Comparison of ENCODE assay signal across 8 mouse cellular contexts in the genomic region with DNA sequence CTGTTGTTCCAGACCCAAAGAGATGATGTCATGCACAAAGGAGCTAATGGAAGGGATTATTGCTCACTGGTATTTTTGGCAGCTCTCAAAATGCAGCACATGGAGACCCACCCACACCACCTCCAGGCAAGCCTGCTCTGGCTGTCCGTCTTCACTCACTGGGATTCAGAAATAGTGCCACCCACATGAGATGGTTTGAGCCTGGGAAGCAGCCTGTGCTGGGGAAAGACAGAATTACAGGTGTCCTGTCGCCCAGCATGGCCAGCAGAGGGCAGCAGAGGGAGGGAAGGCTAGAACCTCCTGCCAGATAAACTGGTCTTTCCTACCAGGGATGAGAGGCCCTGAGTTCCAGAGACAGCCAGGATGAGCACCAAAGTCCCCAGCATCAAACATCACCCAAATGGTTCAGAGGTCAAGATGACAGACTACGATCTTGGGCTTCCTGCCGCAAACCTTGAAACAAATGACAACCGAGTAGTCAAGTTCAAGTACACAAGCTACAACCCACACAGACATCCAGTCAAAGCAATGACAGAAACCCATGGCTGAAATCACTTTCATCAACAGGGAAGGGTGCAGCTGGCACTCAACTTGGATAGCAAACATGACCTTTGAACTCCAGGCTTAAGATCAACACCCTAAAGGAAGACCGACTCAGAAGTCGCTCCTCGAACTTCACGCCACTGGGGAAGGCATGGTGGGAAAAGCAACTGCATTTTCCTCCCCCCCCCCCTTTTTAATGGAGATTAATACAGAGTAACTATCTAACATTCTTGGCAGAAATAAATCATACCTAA. TPM values are rescaled to one million over a fixed set of nuclear protein-coding genes. Genes with fewer than 3 reads are reported as not detected.
DNase-seq lines count a peak whose midpoint lies in the region; ATAC-seq and TF ChIP-seq lines count a peak whose summit lies in the region.

No protein-coding gene starts in this region.

- TF ChIP-seq CTCF in kidney, adult 2 months (conservative IDR thresholded peaks at IDR 0.05; ENCODE audit: insufficient read depth, insufficient read length, low read depth, low read length) = peak; percentile 89

- peak; percentile 77 for DNase-seq in midbrain, embryonic 10.5 days (ENCODE audit: low spot score)
- DNase-seq in cerebellum, adult 9-10 months = peak; percentile 89
- peak; percentile 82 to 85 for DNase-seq in frontal cortex, postnatal 14 days (ENCODE audit: low spot score in 2 of 2)
- peak; percentile 71 for DNase-seq in kidney, adult 2 months
- peak; percentile 89 for DNase-seq in limb, embryonic 11.5 days (ENCODE audit: low spot score)
- peak; percentile 92 for DNase-seq in telencephalon, adult 2 months (ENCODE audit: low read depth, low spot score)

- H3K27me3 ChIP-seq in midbrain, embryonic 10.5 days (ENCODE audit: low read depth, poor library complexity, severe bottlenecking) = no peaks in the 10 kb centered on the region
- H3K27me3 ChIP-seq in midbrain, embryonic 15.5 days (replicated peaks) = no peaks in the 10 kb centered on the region
- no peaks in the 10 kb centered on the region for H3K27me3 ChIP-seq in kidney, adult 2 months (replicated peaks; ENCODE audit: control insufficient read depth, insufficient read depth, low read length)
- no peaks in the 10 kb centered on the region for H3K27me3 ChIP-seq in limb, embryonic 11.5 days (ENCODE audit: control insufficient read depth, insufficient read depth, low read length)
- H3K27me3 ChIP-seq in neural tube, embryonic 14.5 days (ENCODE audit: control insufficient read depth, insufficient read depth, low read length) = no peaks in the 10 kb centered on the region

- H3K4me3 ChIP-seq in midbrain, embryonic 10.5 days = no peak overlapping the region
- no peak overlapping the region for H3K4me3 ChIP-seq in midbrain, embryonic 15.5 days
- H3K4me3 ChIP-seq in kidney, adult 2 months (ENCODE audit: insufficient read depth, low read depth, low read length) = no peak overlapping the region
- H3K4me3 ChIP-seq in limb, embryonic 11.5 days (ENCODE audit: low read depth, low read length) = no peak overlapping the region
- no peak overlapping the region for H3K4me3 ChIP-seq in neural tube, embryonic 14.5 days (ENCODE audit: low read depth, low read length)

- H3K4me2 ChIP-seq in midbrain, embryonic 15.5 days = no peak overlapping the region
- H3K4me2 ChIP-seq in limb, embryonic 11.5 days (ENCODE audit: low read depth, severe bottlenecking) = no peak overlapping the region
- H3K4me2 ChIP-seq in neural tube, embryonic 14.5 days (ENCODE audit: low read depth, low read length) = no peak overlapping the region

- H3K9me3 ChIP-seq in midbrain, embryonic 10.5 days (replicated peaks) = no peaks in the 10 kb centered on the region
- no peaks in the 10 kb centered on the region for H3K9me3 ChIP-seq in midbrain, embryonic 15.5 days
- no peaks in the 10 kb centered on the region for H3K9me3 ChIP-seq in limb, embryonic 11.5 days (ENCODE audit: control insufficient read depth, low read length)
- H3K9me3 ChIP-seq in neural tube, embryonic 14.5 days (ENCODE audit: control insufficient read depth, low read length) = no peaks in the 10 kb centered on the region

- no peaks in the 10 kb centered on the region for H3K4me1 ChIP-seq in midbrain, embryonic 10.5 days
- H3K4me1 ChIP-seq in midbrain, embryonic 15.5 days = no peaks in the 10 kb centered on the region
- H3K4me1 ChIP-seq in kidney, adult 2 months (ENCODE audit: control insufficient read depth, insufficient read depth, low read length) = no peaks in the 10 kb centered on the region
- no peaks in the 10 kb centered on the region for H3K4me1 ChIP-seq in limb, embryonic 11.5 days (ENCODE audit: control insufficient read depth, insufficient read depth, low read length)
- no peaks in the 10 kb centered on the region for H3K4me1 ChIP-seq in neural tube, embryonic 14.5 days (ENCODE audit: control insufficient read depth, insufficient read depth, low read length)

- H3K9ac ChIP-seq in midbrain, embryonic 15.5 days = no peak overlapping the region
- H3K9ac ChIP-seq in limb, embryonic 11.5 days (ENCODE audit: low read length) = no peak overlapping the region
- no peak overlapping the region for H3K9ac ChIP-seq in neural tube, embryonic 14.5 days (replicated peaks; ENCODE audit: low read depth, low read length)

- no peak for ATAC-seq in midbrain, embryonic 15.5 days (replicated peaks)
- no peak; the same call in 1 of the 2 replicates for ATAC-seq in limb, embryonic 11.5 days (ENCODE audit: insufficient number of reproducible peaks, low FRiP score, low TSS enrichment, low read depth)
- peak; percentile 24; the same call in 1 of the 2 replicates for ATAC-seq in neural tube, embryonic 14.5 days (ENCODE audit: low read depth)

- no peak overlapping the region for H3K27ac ChIP-seq in midbrain, embryonic 10.5 days (replicated peaks)
- H3K27ac ChIP-seq in midbrain, embryonic 15.5 days = no peak overlapping the region
- no peak overlapping the region for H3K27ac ChIP-seq in kidney, adult 2 months (ENCODE audit: insufficient read depth, low read depth, low read length)
- no peak overlapping the region for H3K27ac ChIP-seq in limb, embryonic 11.5 days (replicated peaks; ENCODE audit: low read depth, low read length)
- H3K27ac ChIP-seq in neural tube, embryonic 14.5 days (ENCODE audit: low read depth, low read length) = no peak overlapping the region

- no peaks in the 10 kb centered on the region for H3K36me3 ChIP-seq in midbrain, embryonic 10.5 days
- no peaks in the 10 kb centered on the region for H3K36me3 ChIP-seq in midbrain, embryonic 15.5 days (replicated peaks)
- no peaks in the 10 kb centered on the region for H3K36me3 ChIP-seq in kidney, adult 2 months (ENCODE audit: control insufficient read depth, insufficient read depth, low read length)
- no peaks in the 10 kb centered on the region for H3K36me3 ChIP-seq in limb, embryonic 11.5 days (ENCODE audit: control insufficient read depth, insufficient read depth, low read length)
- H3K36me3 ChIP-seq in neural tube, embryonic 14.5 days (ENCODE audit: control insufficient read depth, insufficient read depth, low read length) = no peaks in the 10 kb centered on the region

- WGBS in midbrain, embryonic 10.5 days = 70% methylated on average over 9 of the region's 9 CpGs
- WGBS in midbrain, embryonic 15.5 days = 73% methylated on average over 9 of the region's 9 CpGs
- 66% methylated on average over 9 of the region's 9 CpGs for WGBS in kidney, adult 2 months
- 72% methylated on average over 9 of the region's 9 CpGs for WGBS in limb, embryonic 11.5 days
- 72% methylated on average over 9 of the region's 9 CpGs for WGBS in neural tube, embryonic 14.5 days

- no peak for TF ChIP-seq POLR2A in kidney, adult 2 months (IDR thresholded peaks at IDR 0.05; ENCODE audit: low read depth, low read length)

RNA-seq across cellular contexts. Expression of a gene that starts 41.4 kb away (rescaled TPM):
- 0.73 and 0.75 TPM in 2 replicates for polyA plus RNA-seq in midbrain, embryonic 10.5 days (2016; fragmentation: Nextera tagmentation; extraction: Ambion mirVana)
- 2.7 and 3.7 TPM in 2 replicates for polyA plus RNA-seq in midbrain, embryonic 15.5 days (2015; fragmentation: Nextera tagmentation; extraction: Ambion mirVana)
- polyA plus RNA-seq in kidney, adult 2 months (2012; rRNA removed) = 0.86 and 1.2 TPM in 2 replicates
- polyA plus RNA-seq in limb, embryonic 11.5 days (2014; fragmentation: Nextera tagmentation; extraction: Ambion mirVana) = 0.87 and 0.89 TPM in 2 replicates
- 2.6 and 3.5 TPM in 2 replicates for polyA plus RNA-seq in neural tube, embryonic 14.5 days (2014; fragmentation: Nextera tagmentation; extraction: Ambion mirVana)
